Mouse (Mus musculus): ENCODE measurements at regions not wholly inside any gene's neighbourhood (a gene's known extent, or its start where the extent isn't known, plus 50 kb on each side); places are given as distances from the start of the nearest gene placed in this dataset.
"Not testable (repeated sequence)": the region's sequence is repeated elsewhere in the genome, so short reads cannot be mapped to it uniquely, and the experiment has no call there.

GRCm38 (mm10) chr5:40908803-40909202, 799.2 kb downstream of the Rab28 start:
- no peak for DNase-seq (ENCODE audit: low spot score in 2 of 2)

GRCm38 (mm10) chr5:40901742-40902141, 806.2 kb downstream of the Rab28 start:
- no peak for DNase-seq (ENCODE audit: low spot score in 2 of 2)

DNA sequence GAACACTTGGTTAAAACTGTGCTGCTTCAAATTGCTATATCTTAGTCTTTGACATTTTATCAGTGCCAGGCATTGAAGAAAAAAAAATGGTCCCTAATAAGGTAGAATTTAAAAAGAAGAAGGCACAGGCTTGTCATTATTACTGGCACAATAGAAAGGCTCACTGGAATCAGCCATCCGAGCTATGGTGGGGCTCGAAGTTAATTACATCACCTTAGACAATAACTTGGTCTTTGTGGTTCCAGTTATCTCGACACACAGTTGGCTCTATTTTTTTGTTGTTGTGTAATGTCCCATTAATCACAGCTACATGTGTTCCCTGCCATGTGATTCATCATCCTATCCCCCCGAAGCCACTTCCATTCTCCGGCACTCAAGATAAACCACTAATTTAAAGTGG, 825.1 kb downstream of the Rab28 start:
- no peak for DNase-seq (ENCODE audit: low spot score in 2 of 2)

GRCm38 (mm10) chr5:40877756-40878155, 830.2 kb downstream of the Rab28 start:
- DNase-seq (ENCODE audit: low spot score in 2 of 2) = no peak

GRCm38 (mm10) chr5:40862349-40862748, 845.6 kb downstream of the Rab28 start:
- DNase-seq (ENCODE audit: low spot score in 2 of 2) = not testable (repeated sequence)
